Mouse (Mus musculus) hindbrain, postnatal 0 days (tissue): ENCODE data around the gene Atrnl1. TPM values are rescaled to one million over a fixed set of nuclear protein-coding genes. Genes with fewer than 3 reads are reported as not detected.

Experiments used
- ATAC-seq: fragments of 200-750 bp; cut with Nextera tagmentation; 2 replicates; pipeline ENCODE4 v1.8.0; 2017; ENCODE audit warnings: mild to moderate bottlenecking, moderate TSS enrichment, moderate library complexity
- DNase-seq: peaks from one replicate; pipeline ENCODE4 v3.0.0-alpha.2; 2015; ENCODE audit warnings: low spot score
- H3K27ac ChIP-seq: fragments of 300-500 bp; sonication (generic); 2 replicates; pipeline ENCODE4 v1.5.1; 2014; ENCODE audit warnings: mild to moderate bottlenecking
- H3K27me3 ChIP-seq: fragments of 300-500 bp; sonication (generic); 2 replicates; pipeline ENCODE4 v1.6.1; 2014; ENCODE audit warnings: low read length, mixed read lengths; ENCODE audit not compliant: insufficient read depth
- H3K36me3 ChIP-seq: fragments of 300-500 bp; sonication (generic); 2 replicates; pipeline ENCODE4 v1.6.1; 2014; ENCODE audit warnings: low read length, mixed read lengths; ENCODE audit not compliant: insufficient read depth
- H3K4me1 ChIP-seq: fragments of 300-500 bp; sonication (generic); 2 replicates; pipeline ENCODE4 v1.6.1; 2014; ENCODE audit warnings: antibody characterized with exemption, low read length, mixed read lengths; ENCODE audit not compliant: insufficient read depth
- H3K4me2 ChIP-seq: fragments of 300-500 bp; sonication (generic); 2 replicates; pipeline ENCODE4 v1.6.1; 2014; ENCODE audit warnings: low read depth, mild to moderate bottlenecking, low read length, moderate library complexity, mixed read lengths
- H3K4me3 ChIP-seq: fragments of 300-500 bp; sonication (generic); 2 replicates; pipeline ENCODE4 v1.5.1; 2014; ENCODE audit warnings: low read length
- H3K9ac ChIP-seq: fragments of 300-500 bp; sonication (generic); replicated peaks from 2 replicates; pipeline ENCODE4 v1.6.1; 2014; ENCODE audit warnings: mild to moderate bottlenecking, low read length, moderate library complexity, mixed read lengths
- H3K9me3 ChIP-seq: fragments of 300-500 bp; sonication (generic); 2 replicates; pipeline ENCODE4 v1.6.1; 2016; ENCODE audit warnings: low read length, mixed read lengths
- CTCF ChIP-seq: IDR thresholded peaks from 2 replicates; pipeline ENCODE4 v1.5.1; 2016; ENCODE audit warnings: antibody characterized with exemption, control low read depth, low read depth
- WGBS: fragments of 180-500 bp; shearing (Covaris S2); extraction: QIAGEN DNeasy Blood & Tissue Kit; methylation state at CpG from one replicate; pipeline ENCODE4 v1.1.7; 2014; 5-methylcytosine and 5-hydroxymethylcytosine counted together
- polyA plus RNA-seq: library from polyadenylated mRNA; unstranded; fragments of >200 nt; fragmentation: Nextera tagmentation; extraction: Ambion mirVana; gene quantifications from 2 replicates; pipeline ENCODE4 v1.2.1, GENCODE M21; 2015
- total RNA-seq: library from RNA; depleted of rRNA; stranded (reverse); fragments of >200 nt; gene quantifications from 2 replicates; pipeline ENCODE4 v1.2.3, GENCODE M21; 2014

Gene Atrnl1
- total and polyA plus RNA-seq, 2 experiments from 2014 or later: 4.4 to 46.0 TPM

- no peaks in the 10 kb centered on the region for H3K27me3 ChIP-seq
- no peak for ATAC-seq
- no peaks in the 10 kb centered on the region for H3K4me1 ChIP-seq
- DNase-seq: no peak
- WGBS: 91% methylated on average over 10 of the region's 10 CpGs
- no peak overlapping the region for H3K27ac ChIP-seq
- no peak overlapping the region for H3K4me2 ChIP-seq
- no peak for TF ChIP-seq CTCF
- H3K36me3 ChIP-seq: no peaks in the 10 kb centered on the region
- no peak overlapping the region for H3K4me3 ChIP-seq
- H3K9ac ChIP-seq: no peak overlapping the region
- no peaks in the 10 kb centered on the region for H3K9me3 ChIP-seq
These were observed 4.5 kb upstream of the Atrnl1 start for GRCm38 (mm10) chr19:57606351-57606750.

DNA sequence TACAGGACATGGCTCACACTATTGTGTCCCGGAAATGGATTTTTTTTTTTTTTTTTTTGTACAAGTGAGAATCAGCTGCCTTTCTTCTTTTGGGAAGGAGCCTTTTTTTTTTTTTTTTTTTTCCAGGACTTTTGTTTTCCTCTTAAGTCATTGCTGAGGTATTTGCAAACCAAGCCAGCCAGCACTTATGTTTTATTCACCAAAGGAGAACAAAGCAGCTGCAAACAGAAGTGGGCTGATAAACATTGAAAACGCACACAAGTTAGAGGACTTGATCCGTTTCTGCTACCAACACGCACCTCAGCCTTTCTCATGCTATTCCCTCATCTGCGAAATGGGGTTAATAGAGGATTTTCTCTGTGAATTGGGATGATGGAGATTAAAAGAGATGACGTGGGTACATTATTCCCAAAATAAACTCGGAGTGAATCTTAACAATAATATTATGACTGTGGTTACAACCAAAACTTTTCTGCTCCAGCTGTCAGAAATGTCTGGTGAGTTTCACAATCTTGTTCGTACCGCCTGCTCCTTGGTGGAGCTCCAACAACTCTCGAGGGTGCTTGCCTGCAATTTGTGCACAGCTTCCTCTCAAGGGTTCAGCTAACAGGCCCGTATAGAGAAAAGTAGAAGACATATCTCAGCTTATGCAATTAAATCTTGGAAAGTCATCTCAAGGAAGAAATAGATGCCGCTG is 1.3 kb upstream of the Atrnl1 start:
- no peaks in the 10 kb centered on the region for H3K4me1 ChIP-seq
- no peak overlapping the region; the same call in 1 of the 2 replicates for H3K27ac ChIP-seq
- WGBS: 14% methylated on average over 12 of the region's 12 CpGs
- H3K36me3 ChIP-seq: no peaks in the 10 kb centered on the region
- no peaks in the 10 kb centered on the region for H3K9me3 ChIP-seq
- DNase-seq (no peak), ATAC-seq (no peak)
- TF ChIP-seq CTCF: no peak
- H3K4me2 ChIP-seq: peak overlapping the region; percentile 99
- peak overlapping the region; percentile 90 for H3K4me3 ChIP-seq
- no peaks in the 10 kb centered on the region for H3K27me3 ChIP-seq
- peak overlapping the region; percentile 85; the same call in 1 of the 2 replicates for H3K9ac ChIP-seq

GRCm38 (mm10) chr19:57610058-57610475 is 767 bp upstream of the Atrnl1 start:
- under 1% methylated on average over 21 of the region's 21 CpGs for WGBS
- H3K36me3 ChIP-seq: no peaks in the 10 kb centered on the region
- ATAC-seq (peak; percentile 50), DNase-seq (no peak)
- H3K9ac ChIP-seq: peak overlapping the region; percentile 85
- H3K27me3 ChIP-seq: no peaks in the 10 kb centered on the region
- no peak for TF ChIP-seq CTCF
- H3K4me3 ChIP-seq: peak overlapping the region; percentile 90
- H3K27ac ChIP-seq: peak overlapping the region; percentile 97
- H3K9me3 ChIP-seq: no peaks in the 10 kb centered on the region
- H3K4me2 ChIP-seq: peak overlapping the region; percentile 99
- H3K4me1 ChIP-seq: no peaks in the 10 kb centered on the region

DNA sequence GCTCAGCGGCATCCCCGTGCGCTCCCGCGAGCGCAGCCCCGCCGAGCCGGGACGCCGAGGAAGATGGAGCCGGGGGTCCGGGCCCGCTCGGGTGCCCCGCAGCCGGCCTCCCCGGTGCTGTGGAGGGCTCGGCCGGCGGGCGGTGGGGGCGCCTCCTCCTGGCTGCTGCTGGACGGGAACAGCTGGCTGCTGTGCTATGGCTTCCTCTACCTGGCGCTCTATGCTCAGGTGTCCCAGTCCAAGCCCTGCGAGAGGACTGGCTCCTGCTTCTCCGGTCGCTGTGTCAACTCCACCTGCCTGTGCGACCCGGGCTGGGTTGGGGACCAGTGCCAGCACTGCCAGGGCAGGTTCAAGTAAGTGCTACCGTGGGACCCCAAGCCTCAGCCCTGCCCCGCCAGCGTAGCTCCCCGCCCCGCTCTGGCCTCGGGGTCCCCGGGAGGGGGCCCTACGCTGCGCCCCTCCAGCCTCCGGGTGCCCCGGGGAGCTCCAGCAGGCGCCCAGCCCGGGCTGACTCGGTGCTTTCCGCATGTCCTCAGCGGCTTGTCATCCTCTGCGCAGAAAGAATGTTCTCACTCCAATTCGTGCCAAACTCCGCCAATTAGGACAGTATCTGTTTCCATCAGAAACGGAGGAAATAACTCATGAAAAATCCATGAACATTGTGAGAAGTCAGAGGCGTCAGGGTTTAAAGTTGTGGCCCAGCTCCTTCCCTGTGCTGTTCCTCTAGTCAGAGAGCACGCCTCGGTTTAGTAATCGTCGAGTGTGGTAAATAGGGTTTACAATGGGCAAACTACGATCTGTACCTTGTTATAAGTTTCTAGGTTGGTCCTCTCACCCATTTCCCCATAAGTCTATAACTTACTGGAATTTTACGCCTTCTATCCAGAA is 701 bp downstream of the Atrnl1 start:
- ATAC-seq (peak; percentile 70), DNase-seq (peak; percentile 50)
- Histone ChIP-seq H3K27ac (peak overlapping the region; percentile 97), H3K36me3 (no peaks in the 10 kb centered on the region), H3K4me3 (peak overlapping the region; percentile 90), H3K27me3 (no peaks in the 10 kb centered on the region), H3K4me1 (no peaks in the 10 kb centered on the region), H3K9ac (peak overlapping the region; percentile 85), H3K9me3 (no peaks in the 10 kb centered on the region), H3K4me2 (peak overlapping the region; percentile 99)
- under 1% methylated on average over 51 of the region's 57 CpGs for WGBS
- TF ChIP-seq CTCF: peak; percentile 42

GRCm38 (mm10) chr19:57612179-57612472 is 1.3 kb downstream of the Atrnl1 start:
- no peaks in the 10 kb centered on the region for H3K36me3 ChIP-seq
- ATAC-seq (no peak), DNase-seq (peak; percentile 8)
- H3K4me2 ChIP-seq: peak overlapping the region; percentile 99
- peak overlapping the region; percentile 90 for H3K4me3 ChIP-seq
- no peak for TF ChIP-seq CTCF
- H3K9me3 ChIP-seq: no peaks in the 10 kb centered on the region
- WGBS: 6% methylated on average over 2 of the region's 2 CpGs
- no peak overlapping the region for H3K27ac ChIP-seq
- no peaks in the 10 kb centered on the region for H3K27me3 ChIP-seq
- no peaks in the 10 kb centered on the region for H3K4me1 ChIP-seq
- H3K9ac ChIP-seq: no peak overlapping the region; the same call in 1 of the 2 replicates

- Histone ChIP-seq H3K27me3 (no peaks in the 10 kb centered on the region), H3K4me3 (no peak overlapping the region), H3K36me3 (no peaks in the 10 kb centered on the region), H3K4me1 (no peaks in the 10 kb centered on the region), H3K27ac (no peak overlapping the region), H3K9ac (no peak overlapping the region), H3K9me3 (no peaks in the 10 kb centered on the region), H3K4me2 (no peak overlapping the region)
- DNase-seq: no peak
- ATAC-seq: no peak
- TF ChIP-seq CTCF: no peak
- 80% methylated on average over 9 of the region's 9 CpGs for WGBS
These were observed 5.3 kb downstream of the Atrnl1 start for GRCm38 (mm10) chr19:57615972-57616621.
